Mouse (Mus musculus): ENCODE results near the gene Gm6525. TPM values are rescaled to one million over a fixed set of nuclear protein-coding genes. Genes with fewer than 3 reads are reported as not detected.

Gm6525 gene
- polyA plus RNA-seq, 1 experiment = 13.8 TPM

- Histone ChIP-seq H3K4me3 (replicated peaks; ENCODE audit: control insufficient read depth, low read depth, low read length) (no peak overlapping the region), H3K4me1 (ENCODE audit: control insufficient read depth, insufficient read depth, low read length) (no peaks in the 10 kb centered on the region; the same call in 1 of the 2 replicates), H3K27ac (ENCODE audit: control insufficient read depth, insufficient read depth, low read depth, low read length, poor library complexity) (no peak overlapping the region; the same call in 1 of the 2 replicates)
- TF ChIP-seq CTCF (IDR thresholded peaks at IDR 0.05; ENCODE audit: control insufficient read depth, insufficient read depth, low read length) = no peak
- TF ChIP-seq POLR2A (IDR thresholded peaks at IDR 0.05; ENCODE audit: borderline replicate concordance, control insufficient read depth, low read depth, low read length) = no peak
- 48% methylated on average over 6 of the region's 6 CpGs for WGBS
Measured at GRCm38 (mm10) chr3:84135933-84136332, 38.0 kb upstream of the Gm6525 start.

GRCm38 (mm10) chr3:84136509-84136908, 37.4 kb upstream of the Gm6525 start:
- WGBS = 69% methylated on average over 7 of the region's 7 CpGs
- Histone ChIP-seq H3K4me3 (replicated peaks; ENCODE audit: control insufficient read depth, low read depth, low read length) (no peak overlapping the region), H3K4me1 (ENCODE audit: control insufficient read depth, insufficient read depth, low read length) (no peaks in the 10 kb centered on the region; the same call in 1 of the 2 replicates), H3K27ac (ENCODE audit: control insufficient read depth, insufficient read depth, low read depth, low read length, poor library complexity) (no peak overlapping the region)
- no peak for TF ChIP-seq CTCF (IDR thresholded peaks at IDR 0.05; ENCODE audit: control insufficient read depth, insufficient read depth, low read length)

DNA sequence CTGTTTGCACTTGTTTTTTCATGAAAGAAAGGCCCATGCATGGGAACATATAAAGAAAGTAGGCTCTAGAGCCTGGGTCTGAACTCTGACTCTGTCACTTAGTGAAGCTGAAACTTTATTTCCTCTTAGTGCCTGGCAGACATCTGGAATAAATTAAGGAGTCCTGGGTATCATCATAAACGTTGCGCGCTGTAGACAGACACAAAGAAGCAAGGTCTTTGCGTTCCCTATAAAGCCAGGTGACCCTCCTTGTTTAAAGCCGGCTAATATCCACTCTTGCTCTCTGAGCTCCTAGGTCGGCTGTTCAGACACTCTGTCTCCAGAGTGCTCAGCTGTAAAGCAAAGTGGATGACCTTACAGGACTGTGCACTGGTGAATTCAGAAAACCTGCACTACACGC, 33.0 kb upstream of the Gm6525 start:
- TF ChIP-seq CTCF (IDR thresholded peaks at IDR 0.05; ENCODE audit: control insufficient read depth, insufficient read depth, low read length) = no peak
- TF ChIP-seq POLR2A (IDR thresholded peaks at IDR 0.05; ENCODE audit: borderline replicate concordance, control insufficient read depth, low read depth, low read length) = no peak
- WGBS = 89% methylated on average over 7 of the region's 7 CpGs
- Histone ChIP-seq H3K4me1 (ENCODE audit: control insufficient read depth, insufficient read depth, low read length) (no peaks in the 10 kb centered on the region; the same call in 1 of the 2 replicates), H3K27ac (ENCODE audit: control insufficient read depth, insufficient read depth, low read depth, low read length, poor library complexity) (no peak overlapping the region), H3K4me3 (replicated peaks; ENCODE audit: control insufficient read depth, low read depth, low read length) (no peak overlapping the region)

GRCm38 (mm10) chr3:84149831-84150230, 24.1 kb upstream of the Gm6525 start:
- no peaks in the 10 kb centered on the region; the same call in 1 of the 2 replicates for H3K4me1 ChIP-seq (ENCODE audit: control insufficient read depth, insufficient read depth, low read length)
- no peak overlapping the region for H3K4me3 ChIP-seq (replicated peaks; ENCODE audit: control insufficient read depth, low read depth, low read length)
- WGBS = 90% methylated on average over 3 of the region's 3 CpGs
- H3K27ac ChIP-seq (ENCODE audit: control insufficient read depth, insufficient read depth, low read depth, low read length, poor library complexity) = no peak overlapping the region
- TF ChIP-seq CTCF (IDR thresholded peaks at IDR 0.05; ENCODE audit: control insufficient read depth, insufficient read depth, low read length) = no peak
- no peak for TF ChIP-seq POLR2A (IDR thresholded peaks at IDR 0.05; ENCODE audit: borderline replicate concordance, control insufficient read depth, low read depth, low read length)

- 3% methylated on average over 12 of the region's 12 CpGs for WGBS
- TF ChIP-seq POLR2A (IDR thresholded peaks at IDR 0.05; ENCODE audit: borderline replicate concordance, control insufficient read depth, low read depth, low read length) (no peak), CTCF (IDR thresholded peaks at IDR 0.05; ENCODE audit: control insufficient read depth, insufficient read depth, low read length) (no peak)
- Histone ChIP-seq H3K27ac (ENCODE audit: control insufficient read depth, insufficient read depth, low read depth, low read length, poor library complexity) (no peak overlapping the region), H3K4me1 (ENCODE audit: control insufficient read depth, insufficient read depth, low read length) (peaks cover 2% of the 10 kb centered on the region; the same call in 1 of the 2 replicates), H3K4me3 (replicated peaks; ENCODE audit: control insufficient read depth, low read depth, low read length) (no peak overlapping the region)
Measured at GRCm38 (mm10) chr3:84154721-84155141, 19.2 kb upstream of the Gm6525 start.

GRCm38 (mm10) chr3:84155146-84155545, 18.8 kb upstream of the Gm6525 start:
- WGBS = under 1% methylated on average over 27 of the region's 27 CpGs
- peak overlapping the region; percentile 97 for H3K27ac ChIP-seq (ENCODE audit: control insufficient read depth, insufficient read depth, low read depth, low read length, poor library complexity)
- TF ChIP-seq CTCF (IDR thresholded peaks at IDR 0.05; ENCODE audit: control insufficient read depth, insufficient read depth, low read length) (no peak), POLR2A (IDR thresholded peaks at IDR 0.05; ENCODE audit: borderline replicate concordance, control insufficient read depth, low read depth, low read length) (no peak)
- H3K4me1 ChIP-seq (ENCODE audit: control insufficient read depth, insufficient read depth, low read length) = peaks cover 2% of the 10 kb centered on the region; the same call in 1 of the 2 replicates
- peak overlapping the region; percentile 60 for H3K4me3 ChIP-seq (replicated peaks; ENCODE audit: control insufficient read depth, low read depth, low read length)

DNA sequence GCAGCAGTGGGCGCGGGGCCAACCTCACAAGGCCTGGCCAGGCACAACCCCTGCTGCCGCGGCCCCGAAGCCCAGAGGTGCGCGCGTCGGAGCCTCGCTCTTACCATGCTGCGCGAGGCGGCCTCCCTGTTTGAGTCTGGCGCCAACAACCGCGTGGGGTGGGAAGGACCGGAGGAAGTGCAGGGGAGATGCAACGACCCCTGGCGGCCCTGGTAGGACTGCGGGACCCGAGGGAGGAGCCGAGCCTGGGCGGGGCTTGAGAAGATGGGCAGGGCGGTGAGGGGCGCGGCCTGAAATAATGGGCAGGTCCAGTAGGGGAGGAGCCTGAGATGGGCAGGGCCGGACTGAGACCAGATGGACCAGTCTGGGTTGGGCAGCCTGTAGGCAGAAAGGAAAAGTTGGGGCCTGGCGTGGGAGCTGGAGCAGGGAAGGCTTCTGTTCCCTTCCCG, 18.3 kb upstream of the Gm6525 start, which contains the start of gene Mnd1:
Gene Mnd1 (minus strand): TSS at position 229 of the 449 bp plus-strand sequence.
- Histone ChIP-seq H3K27ac (ENCODE audit: control insufficient read depth, insufficient read depth, low read depth, low read length, poor library complexity) (peak within 1 kb of the TSS; percentile 97), H3K4me1 (ENCODE audit: control insufficient read depth, insufficient read depth, low read length) (peaks cover 2% of the 10 kb centered on the region; the same call in 1 of the 2 replicates), H3K4me3 (replicated peaks; ENCODE audit: control insufficient read depth, low read depth, low read length) (peak within 1 kb of the TSS; percentile 60)
- under 1% methylated on average over 29 of the region's 29 CpGs for WGBS
- peak; percentile 87 for TF ChIP-seq CTCF (IDR thresholded peaks at IDR 0.05; ENCODE audit: control insufficient read depth, insufficient read depth, low read length)
- peak; percentile 71 for TF ChIP-seq POLR2A (IDR thresholded peaks at IDR 0.05; ENCODE audit: borderline replicate concordance, control insufficient read depth, low read depth, low read length)

GRCm38 (mm10) chr3:84156105-84156504, 17.8 kb upstream of the Gm6525 start:
- peaks cover 2% of the 10 kb centered on the region; the same call in 1 of the 2 replicates for H3K4me1 ChIP-seq (ENCODE audit: control insufficient read depth, insufficient read depth, low read length)
- no peak overlapping the region for H3K4me3 ChIP-seq (replicated peaks; ENCODE audit: control insufficient read depth, low read depth, low read length)
- TF ChIP-seq POLR2A (IDR thresholded peaks at IDR 0.05; ENCODE audit: borderline replicate concordance, control insufficient read depth, low read depth, low read length) (no peak), CTCF (IDR thresholded peaks at IDR 0.05; ENCODE audit: control insufficient read depth, insufficient read depth, low read length) (no peak)
- WGBS = 57% methylated on average over 6 of the region's 6 CpGs
- no peak overlapping the region for H3K27ac ChIP-seq (ENCODE audit: control insufficient read depth, insufficient read depth, low read depth, low read length, poor library complexity)

DNA sequence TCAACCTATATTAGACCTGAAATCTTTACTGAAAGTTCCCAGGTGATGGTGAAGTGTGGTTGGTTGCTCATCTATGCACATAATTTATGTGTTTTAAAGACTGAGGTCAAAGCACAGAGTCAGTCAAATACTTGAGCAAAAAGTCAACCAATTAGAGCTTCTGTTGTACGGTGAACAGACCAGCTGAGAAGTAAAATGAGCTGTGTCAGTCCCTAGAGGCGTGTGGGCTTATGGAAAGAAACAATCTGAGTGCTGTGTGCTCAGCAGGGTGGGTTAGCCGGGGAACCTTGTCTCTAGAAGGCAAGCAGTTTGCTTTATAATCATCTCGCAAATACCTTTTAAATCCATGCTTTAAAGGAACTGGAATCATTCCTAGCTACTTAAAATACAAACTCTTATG, 16.9 kb upstream of the Gm6525 start:
- Histone ChIP-seq H3K4me1 (ENCODE audit: control insufficient read depth, insufficient read depth, low read length) (0 out of 2 replicates have a peak, but pooled peaks cover 2% of the 10 kb centered on the region), H3K4me3 (replicated peaks; ENCODE audit: control insufficient read depth, low read depth, low read length) (no peak overlapping the region), H3K27ac (ENCODE audit: control insufficient read depth, insufficient read depth, low read depth, low read length, poor library complexity) (no peak overlapping the region)
- 72% methylated on average over 4 of the region's 4 CpGs for WGBS
- no peak for TF ChIP-seq CTCF (IDR thresholded peaks at IDR 0.05; ENCODE audit: control insufficient read depth, insufficient read depth, low read length)
- no peak for TF ChIP-seq POLR2A (IDR thresholded peaks at IDR 0.05; ENCODE audit: borderline replicate concordance, control insufficient read depth, low read depth, low read length)

All from bone marrow, adult 2 months (tissue).